Mouse (Mus musculus): ENCODE measurements around the gene Rnf217.
A peak's percentile ranks its signal among the peaks of the same experiment; 100 is the strongest.

The Rnf217 gene

GRCm38 (mm10) chr10:31609066-31609961 lies at the start of gene Rnf217:
Rnf217 (minus strand) TSS chr10:31609184.
- DNase-seq (ENCODE audit: low spot score in 2 of 2) = peak; percentile 37 to 73

- no peak for DNase-seq (ENCODE audit: low spot score in 2 of 2)
Observed at GRCm38 (mm10) chr10:31647270-31647669, 38.3 kb upstream of the Rnf217 start.

GRCm38 (mm10) chr10:31646083-31646482 lies 37.1 kb upstream of the Rnf217 start:
- no peak for DNase-seq (ENCODE audit: low spot score in 2 of 2)

- no peak for DNase-seq (ENCODE audit: low spot score in 2 of 2)
Observed at GRCm38 (mm10) chr10:31635098-31635497, 26.1 kb upstream of the Rnf217 start.

- no peak for DNase-seq (ENCODE audit: low spot score in 2 of 2)
Observed at GRCm38 (mm10) chr10:31632005-31632404, 23.0 kb upstream of the Rnf217 start.

GRCm38 (mm10) chr10:31615355-31615754 lies 6.4 kb upstream of the Rnf217 start:
- no peak for DNase-seq (ENCODE audit: low spot score in 2 of 2)

GRCm38 (mm10) chr10:31614111-31614510 lies 5.1 kb upstream of the Rnf217 start:
- no peak for DNase-seq (ENCODE audit: low spot score in 2 of 2)

- DNase-seq (ENCODE audit: low spot score in 2 of 2) = peak in 1 of 2 experiments; percentile 40
Observed at GRCm38 (mm10) chr10:31608441-31609065, 431 bp downstream of the Rnf217 start.

- DNase-seq (ENCODE audit: low spot score in 2 of 2) = no peak
Observed at GRCm38 (mm10) chr10:31606981-31607867, 1.8 kb downstream of the Rnf217 start.

GRCm38 (mm10) chr10:31603855-31604254 lies 5.1 kb downstream of the Rnf217 start:
- no peak for DNase-seq (ENCODE audit: low spot score in 2 of 2)

GRCm38 (mm10) chr10:31600116-31600515 lies 8.9 kb downstream of the Rnf217 start:
- no peak for DNase-seq (ENCODE audit: low spot score in 2 of 2)

GRCm38 (mm10) chr10:31597886-31598285 lies 11.1 kb downstream of the Rnf217 start:
- no peak for DNase-seq (ENCODE audit: low spot score in 2 of 2)

GRCm38 (mm10) chr10:31596804-31597203 lies 12.2 kb downstream of the Rnf217 start:
- DNase-seq (ENCODE audit: low spot score in 2 of 2) = no peak

GRCm38 (mm10) chr10:31595326-31595725 lies 13.7 kb downstream of the Rnf217 start:
- no peak for DNase-seq (ENCODE audit: low spot score in 2 of 2)

GRCm38 (mm10) chr10:31592741-31593524 lies 16.1 kb downstream of the Rnf217 start:
- DNase-seq (ENCODE audit: low spot score in 2 of 2) = peak in 1 of 2 experiments; percentile 31

GRCm38 (mm10) chr10:31592095-31592740 lies 16.8 kb downstream of the Rnf217 start:
- no peak for DNase-seq (ENCODE audit: low spot score in 2 of 2)

GRCm38 (mm10) chr10:31580722-31581121 lies 28.3 kb downstream of the Rnf217 start:
- DNase-seq (ENCODE audit: low spot score in 2 of 2) = no peak

GRCm38 (mm10) chr10:31580073-31580472 lies 28.9 kb downstream of the Rnf217 start:
- DNase-seq (ENCODE audit: low spot score in 2 of 2) = no peak

GRCm38 (mm10) chr10:31573267-31573666 lies 35.7 kb downstream of the Rnf217 start:
- no peak for DNase-seq (ENCODE audit: low spot score in 2 of 2)

- DNase-seq (ENCODE audit: low spot score in 2 of 2) = no peak
Observed at GRCm38 (mm10) chr10:31557311-31557710, 51.7 kb downstream of the Rnf217 start.

All from urinary bladder, adult 18-20 months (tissue).